Mouse (Mus musculus): Measurements from ENCODE around the gene 1700037C18Rik.

DNA sequence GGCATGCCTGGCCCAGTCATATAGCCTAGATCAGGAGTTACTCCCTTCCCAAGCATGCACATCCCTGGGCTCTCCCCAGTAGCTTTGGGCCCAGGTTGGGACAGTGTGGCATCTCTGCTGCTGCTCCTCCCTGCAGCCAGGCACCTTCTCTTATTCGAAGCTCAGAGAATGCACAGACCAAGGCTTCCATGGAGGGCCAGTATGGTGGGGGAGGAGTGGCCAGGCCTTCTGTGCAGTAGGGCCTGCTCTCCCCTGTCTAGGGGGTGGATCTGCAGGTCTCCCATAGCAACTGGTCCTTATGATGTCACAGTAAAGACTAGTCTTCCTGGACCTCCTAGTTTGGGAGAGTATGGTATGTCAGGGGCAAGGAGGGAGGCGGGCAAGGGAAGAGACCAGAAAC, 1.0 kb downstream of the 1700037C18Rik start:
- TF ChIP-seq CTCF (IDR thresholded peaks at IDR 0.05; ENCODE audit: borderline replicate concordance, insufficient read depth, low read depth, low read length) (no peak), POLR2A (IDR thresholded peaks at IDR 0.05; ENCODE audit: borderline replicate concordance, insufficient read depth, low read length) (no peak)
